Mouse (Mus musculus) G1E (cell line): ENCODE results near the gene Kmt5a.

Experiments used
- CTCF ChIP-seq: IDR thresholded peaks from 2 replicates; pipeline ENCODE4 v1.5.1; 2012; ENCODE audit warnings: low read depth, low read length, inconsistent platforms, mixed read lengths
- GATA1 ChIP-seq: IDR thresholded peaks from 2 replicates; pipeline ENCODE4 v1.6.1; 2012; ENCODE audit warnings: borderline replicate concordance, low read length, inconsistent platforms, mixed read lengths
- POLR2AphosphoS5 ChIP-seq: IDR thresholded peaks from 2 replicates; pipeline ENCODE4 v1.6.1; 2012; ENCODE audit warnings: low read depth, low read length, inconsistent platforms; ENCODE audit not compliant: insufficient replicate concordance
- TAL1 ChIP-seq: conservative IDR thresholded peaks from 2 replicates; pipeline ENCODE4 v1.6.1; 2012; ENCODE audit warnings: low read depth, low read length, inconsistent platforms, mixed read lengths

DNA sequence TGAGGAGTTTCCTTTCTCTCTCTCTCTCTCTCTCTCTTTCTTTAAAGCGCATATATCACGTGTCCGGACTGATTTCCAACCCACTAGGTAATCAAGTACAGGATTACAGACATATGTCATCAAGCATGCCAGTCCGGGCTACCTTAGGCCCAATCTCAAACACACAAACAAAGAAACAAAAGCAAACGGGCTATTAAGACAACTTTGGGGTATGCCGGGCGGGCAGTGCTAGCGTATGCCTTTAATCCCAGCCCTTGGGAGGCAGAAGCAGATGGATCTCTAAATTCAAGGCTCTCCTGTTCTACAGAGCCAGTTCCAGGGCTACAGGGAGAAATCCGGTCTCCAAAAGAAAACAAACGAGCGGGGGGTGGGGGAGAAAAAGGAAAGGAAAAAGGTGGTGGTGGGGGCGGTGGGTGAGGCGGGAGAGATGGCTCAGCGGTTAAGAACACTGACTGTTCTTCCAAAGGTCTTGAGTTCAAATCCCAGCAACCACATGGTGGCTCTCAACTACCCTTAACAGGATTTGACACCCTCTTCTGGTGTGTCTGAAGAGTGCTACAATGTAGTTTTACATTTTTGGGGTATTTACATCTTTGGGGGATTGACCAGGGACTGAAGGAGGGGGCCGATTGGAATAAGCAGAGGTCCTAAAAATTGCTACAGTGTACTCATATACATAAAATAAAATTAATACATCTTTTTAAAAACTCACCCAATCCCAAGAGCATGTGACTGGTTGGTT is 44.1 kb downstream of the Kmt5a start:
- TF ChIP-seq CTCF (no peak), TAL1 (no peak), GATA1 (no peak), POLR2AphosphoS5 (no peak)
